Mouse (Mus musculus) olfactory bulb, adult 2 months (tissue): ENCODE measurements around the gene Maoa. TPM values are rescaled to one million over a fixed set of nuclear protein-coding genes. Genes with fewer than 3 reads are reported as not detected.

Experiments used
- H3K27ac ChIP-seq: fragments of 200-500 bp; 2 replicates; pipeline ENCODE4 v1.5.1; 2012; ENCODE audit warnings: low read depth, low read length; ENCODE audit not compliant: insufficient read depth
- H3K4me1 ChIP-seq: fragments of 200-500 bp; 2 replicates; pipeline ENCODE4 v1.6.1; 2012; ENCODE audit warnings: low read length; ENCODE audit not compliant: control insufficient read depth, insufficient read depth
- H3K4me3 ChIP-seq: fragments of 200-500 bp; 2 replicates; pipeline ENCODE4 v1.5.1; 2012; ENCODE audit warnings: mild to moderate bottlenecking, low read depth, low read length, moderate library complexity; ENCODE audit not compliant: insufficient read depth
- CTCF ChIP-seq: fragments of 200-500 bp; IDR thresholded peaks from 2 replicates; pipeline ENCODE4 v1.5.1; 2012; ENCODE audit warnings: low read depth, mild to moderate bottlenecking, low read length, moderate library complexity; ENCODE audit not compliant: insufficient read depth
- POLR2A ChIP-seq: fragments of 200-500 bp; IDR thresholded peaks from 2 replicates; pipeline ENCODE4 v1.6.1; 2012; ENCODE audit warnings: mild to moderate bottlenecking, low read depth, low read length, moderate library complexity; ENCODE audit not compliant: insufficient read depth
- WGBS: fragments of 180-500 bp; shearing (Covaris S2); methylation state at CpG from one replicate; pipeline ENCODE4 v1.1.7; 2018; 5-methylcytosine and 5-hydroxymethylcytosine counted together
- polyA plus RNA-seq: library from polyadenylated mRNA; stranded (reverse); fragments of >200 nt; gene quantifications from 2 replicates; pipeline ENCODE4 v1.2.4, GENCODE M21; 2012; ENCODE audit warnings: low replicate concordance; ENCODE audit not compliant: missing spikeins, insufficient read depth, insufficient read length

Maoa gene
- polyA plus RNA-seq, result not detected in 2 replicates

GRCm38 (mm10) chrX:16619034-16619929 lies at the start of gene Maoa:
TSS of gene Maoa (plus strand) at chrX:16619698.
- WGBS, result 16% methylated on average over 33 of the region's 33 CpGs

GRCm38 (mm10) chrX:16618225-16619033 lies 1.1 kb upstream of the Maoa start:
- no peak for TF ChIP-seq CTCF
- TF ChIP-seq POLR2A, result no peak

More at GRCm38 (mm10) chrX:16619034-16619929, at the start of gene Maoa:
- Histone ChIP-seq H3K27ac (peak within 1 kb of the TSS; percentile 84), H3K4me3 (peak within 1 kb of the TSS; percentile 61), H3K4me1 (no peaks in the 10 kb centered on the region)
- no peak for TF ChIP-seq CTCF
- TF ChIP-seq POLR2A, result 0 out of 2 replicates have a peak, but pooled peaks have one; percentile 35

GRCm38 (mm10) chrX:16656511-16656910 lies 37.0 kb downstream of the Maoa start:
- H3K4me3 ChIP-seq, result no peak overlapping the region
- 82% methylated on average over 2 of the region's 2 CpGs for WGBS
- TF ChIP-seq POLR2A (no peak), CTCF (no peak)
- no peaks in the 10 kb centered on the region for H3K4me1 ChIP-seq
- H3K27ac ChIP-seq, result no peak overlapping the region

More at GRCm38 (mm10) chrX:16618225-16619033, 1.1 kb upstream of the Maoa start:
- no peaks in the 10 kb centered on the region for H3K4me1 ChIP-seq
- H3K4me3 ChIP-seq, result peak overlapping the region; percentile 61
- WGBS, result 21% methylated on average over 60 of the region's 60 CpGs
- H3K27ac ChIP-seq, result peak overlapping the region; percentile 99

DNA sequence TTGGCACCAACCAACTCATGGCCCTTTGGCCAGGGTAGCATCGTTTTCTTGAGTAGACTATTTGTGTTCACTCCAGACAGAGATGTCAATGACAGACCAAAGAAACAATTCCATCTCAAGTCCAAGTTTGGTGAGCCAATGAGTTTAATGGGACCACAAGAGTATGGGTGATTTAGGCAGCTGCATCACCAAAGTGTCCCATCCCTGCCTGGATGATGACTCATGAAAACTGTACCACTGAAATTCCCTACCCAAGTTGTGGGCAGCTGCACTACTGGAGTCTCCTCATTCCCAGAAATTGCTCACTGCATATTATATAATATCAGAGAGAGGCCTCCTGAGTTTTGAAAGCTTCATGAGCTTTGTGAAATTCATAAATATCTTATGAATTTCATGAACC lies 86.6 kb downstream of the Maoa start:
- H3K4me1 ChIP-seq, result no peaks in the 10 kb centered on the region
- H3K4me3 ChIP-seq, result no peak overlapping the region
- TF ChIP-seq CTCF (no peak), POLR2A (no peak)
- H3K27ac ChIP-seq, result no peak overlapping the region
- 74% methylated on average over 1 of the region's 1 CpGs for whole genome bisulfite sequencing

GRCm38 (mm10) chrX:16714033-16714432 lies 94.5 kb downstream of the Maoa start:
- no peak for TF ChIP-seq POLR2A
- TF ChIP-seq CTCF, result no peak
- WGBS, result 82% methylated on average over 1 of the region's 1 CpGs
- Histone ChIP-seq H3K27ac (no peak overlapping the region), H3K4me1 (no peaks in the 10 kb centered on the region), H3K4me3 (no peak overlapping the region)

Other genes with a start within 250 kb of the Maoa start
- gene Cypt1, start 96.8 kb upstream of the Maoa start, polyA plus RNA-seq, result not detected in 2 replicates
- not detected in 2 replicates for gene Maob, start 197.7 kb downstream of the Maoa start, polyA plus RNA-seq